Mouse (Mus musculus): ENCODE data around the gene Agtpbp1.
"Not testable (repeated sequence)": the region's sequence is repeated elsewhere in the genome, so short reads cannot be mapped to it uniquely, and the experiment has no call there.

The Agtpbp1 gene

GRCm38 (mm10) chr13:59481484-59481855 is 103.6 kb downstream of the Agtpbp1 start:
- in situ Hi-C loops (cut with MboI, MseI), result loop anchor here (10.0 kb wide), 1 partner anchor 443 kb away; no protein-coding TSS in a partner anchor

- in situ Hi-C loops (cut with MboI, MseI), result loop anchor here (10.0 kb wide), 1 partner anchor 444 kb away; no protein-coding TSS in a partner anchor
These were observed 104.2 kb downstream of the Agtpbp1 start for GRCm38 (mm10) chr13:59480599-59481483.

- in situ Hi-C loops (cut with MboI, MseI), result not testable (repeated sequence)
These were observed 107.1 kb downstream of the Agtpbp1 start for GRCm38 (mm10) chr13:59477928-59478327.

DNA sequence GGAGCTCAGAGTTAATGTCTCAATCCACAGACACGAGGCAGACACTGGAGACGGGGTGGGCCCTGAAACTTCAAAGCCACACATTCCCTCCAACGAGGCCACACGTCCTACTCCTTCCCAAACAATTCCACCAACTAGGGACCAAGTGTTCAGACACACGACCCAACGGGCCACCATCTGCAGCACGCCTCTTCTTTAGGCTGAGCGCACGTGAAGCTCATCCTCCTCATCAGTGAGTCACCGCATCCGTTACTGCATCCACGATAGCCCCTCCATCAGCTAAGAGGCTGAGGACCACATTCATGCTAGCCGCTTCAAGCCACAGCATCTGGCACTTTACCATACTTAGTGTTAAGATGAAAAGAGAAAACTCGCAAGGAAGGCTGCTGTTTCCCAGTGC is 107.6 kb downstream of the Agtpbp1 start:
- in situ Hi-C loops (cut with MboI, MseI), result no loop called here

- in situ Hi-C loops (cut with MboI, MseI), result no loop called here
These were observed 110.1 kb downstream of the Agtpbp1 start for GRCm38 (mm10) chr13:59474973-59475372.

DNA sequence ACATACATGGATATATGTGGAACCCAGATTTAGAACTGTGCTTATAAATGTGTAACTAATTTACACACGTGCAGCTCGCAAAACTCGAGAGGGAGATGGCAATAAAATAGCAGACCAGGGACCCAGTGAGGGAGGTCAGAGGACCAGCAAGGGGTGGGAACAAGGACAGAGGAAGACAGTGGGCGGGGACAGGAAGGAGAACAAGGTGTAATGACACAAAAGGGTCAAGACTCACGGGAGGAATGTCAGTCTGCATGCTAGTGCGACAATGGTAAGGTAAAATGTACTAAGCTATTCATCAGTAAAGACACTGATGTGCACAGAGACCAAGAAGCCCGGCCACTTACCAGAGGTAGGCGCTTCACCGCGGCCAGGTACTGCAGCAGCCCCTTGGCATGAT is 111.7 kb downstream of the Agtpbp1 start:
- in situ Hi-C loops (cut with MboI, MseI), result no loop called here

- in situ Hi-C loops (cut with MboI, MseI), result no loop called here
These were observed 112.8 kb downstream of the Agtpbp1 start for GRCm38 (mm10) chr13:59472222-59472621.

- in situ Hi-C loops (cut with MboI, MseI), result no loop called here
These were observed 115.3 kb downstream of the Agtpbp1 start for GRCm38 (mm10) chr13:59469701-59470100.

- in situ Hi-C loops (cut with MboI, MseI), result no loop called here
These were observed 116.7 kb downstream of the Agtpbp1 start for GRCm38 (mm10) chr13:59468181-59468802.

- in situ Hi-C loops (cut with MboI, MseI), result no loop called here
These were observed 117.4 kb downstream of the Agtpbp1 start for GRCm38 (mm10) chr13:59467591-59467990.

DNA sequence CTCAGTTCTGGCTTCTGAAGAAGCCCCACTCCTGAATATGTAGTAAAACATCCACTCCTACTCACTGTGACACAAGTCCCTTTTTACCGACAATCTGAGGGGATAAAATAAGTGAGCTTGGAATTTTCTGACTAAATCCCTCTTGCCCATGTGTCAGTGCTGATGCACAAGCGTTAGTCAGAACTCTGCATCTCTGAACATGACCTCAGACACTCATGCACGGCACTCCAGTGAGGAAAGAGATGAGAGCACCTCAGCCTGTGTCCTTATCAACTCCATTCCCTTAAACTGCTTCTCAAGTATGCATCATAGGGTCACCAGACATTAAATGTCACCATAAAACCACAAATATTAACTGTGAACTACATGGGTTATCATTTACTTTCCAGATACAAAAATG is 124.1 kb downstream of the Agtpbp1 start:
- in situ Hi-C loops (cut with MboI, MseI), result no loop called here

DNA sequence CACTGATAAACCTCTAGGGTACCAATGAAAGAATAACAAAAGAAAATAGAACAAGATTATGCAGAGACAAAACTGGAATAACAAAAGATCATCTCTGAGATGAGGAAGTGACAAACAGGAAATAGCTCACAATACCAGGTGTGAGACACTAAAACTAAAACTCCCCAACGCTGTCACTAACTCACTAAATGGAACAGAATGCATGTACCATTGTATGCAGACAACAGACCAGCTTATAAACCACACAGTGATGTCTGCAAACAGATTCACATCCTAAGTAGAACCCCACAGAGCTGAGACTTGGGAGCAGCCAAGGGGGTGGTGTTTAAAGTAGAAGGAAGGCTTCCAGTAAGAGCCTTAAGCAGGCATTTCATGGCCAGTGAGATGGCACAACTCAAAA is 128.8 kb downstream of the Agtpbp1 start:
- in situ Hi-C loops (cut with MboI, MseI), result no loop called here

GRCm38 (mm10) chr13:59454001-59454785 is 130.8 kb downstream of the Agtpbp1 start:
- in situ Hi-C loops (cut with MboI, MseI), result no loop called here

DNA sequence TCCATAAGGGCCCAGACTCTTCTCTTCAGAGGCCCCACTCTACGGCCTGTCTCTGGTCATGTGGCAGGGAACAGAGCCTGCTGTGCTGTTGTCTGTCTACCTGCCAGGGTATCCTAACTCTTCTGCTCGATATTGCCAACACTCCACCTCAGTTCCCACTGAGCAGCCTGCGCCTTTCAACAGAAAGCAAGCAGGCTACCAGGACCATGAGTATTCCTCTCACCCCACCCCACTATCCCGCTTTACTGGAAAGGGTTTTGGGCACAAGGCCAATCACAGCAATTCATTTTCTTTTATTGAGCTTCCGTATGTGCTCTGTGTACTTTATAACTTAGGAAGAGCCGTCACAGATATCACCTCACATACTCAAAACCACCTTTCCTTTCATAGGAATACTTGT is 131.4 kb downstream of the Agtpbp1 start:
- in situ Hi-C loops (cut with MboI, MseI), result no loop called here

- in situ Hi-C loops (cut with MboI, MseI), result no loop called here
These were observed 132.0 kb downstream of the Agtpbp1 start for GRCm38 (mm10) chr13:59453045-59453444.

- in situ Hi-C loops (cut with MboI, MseI), result no loop called here
These were observed 134.2 kb downstream of the Agtpbp1 start for GRCm38 (mm10) chr13:59450840-59451239.

GRCm38 (mm10) chr13:59447130-59447529 is 137.9 kb downstream of the Agtpbp1 start:
- in situ Hi-C loops (cut with MboI, MseI), result no loop called here

DNA sequence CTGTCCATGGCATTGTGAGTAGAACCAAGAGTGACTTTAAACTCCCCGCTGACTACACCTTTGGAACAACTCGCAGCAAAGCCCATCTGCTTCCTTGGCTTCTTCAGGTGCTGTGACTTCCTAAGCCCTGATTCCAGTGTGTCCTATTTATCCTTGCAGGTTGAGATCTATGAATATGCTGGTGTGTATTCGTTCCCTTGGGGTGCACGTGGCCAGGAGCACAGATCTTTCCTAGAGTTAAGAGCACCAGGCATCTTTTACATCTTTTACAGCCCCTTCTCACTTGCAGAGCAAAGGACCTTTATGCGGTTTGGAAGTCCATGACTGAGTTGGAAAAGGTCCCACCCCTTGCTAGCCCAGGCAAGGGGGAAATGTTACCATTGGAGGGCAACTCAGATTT is 139.8 kb downstream of the Agtpbp1 start:
- in situ Hi-C loops (cut with MboI, MseI), result no loop called here

DNA sequence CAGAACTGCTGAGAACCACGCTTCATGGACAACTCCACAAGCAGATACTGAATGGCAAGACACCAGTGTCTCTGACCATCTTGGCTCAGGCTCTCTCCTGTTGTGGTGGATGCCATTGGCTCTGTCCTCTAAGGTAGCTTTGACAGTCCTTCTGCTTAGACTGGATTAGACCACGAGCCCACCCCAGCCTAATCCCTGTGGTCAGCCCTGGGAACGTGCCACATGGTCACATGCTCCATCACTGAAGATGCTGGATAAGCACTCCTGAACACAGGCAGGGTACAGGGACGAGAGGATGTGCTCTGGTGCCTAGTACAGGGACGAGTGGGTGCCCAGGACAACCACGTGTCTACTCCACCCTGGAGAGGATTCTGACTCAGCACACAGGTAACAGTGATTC is 140.7 kb downstream of the Agtpbp1 start:
- in situ Hi-C loops (cut with MboI, MseI), result no loop called here

DNA sequence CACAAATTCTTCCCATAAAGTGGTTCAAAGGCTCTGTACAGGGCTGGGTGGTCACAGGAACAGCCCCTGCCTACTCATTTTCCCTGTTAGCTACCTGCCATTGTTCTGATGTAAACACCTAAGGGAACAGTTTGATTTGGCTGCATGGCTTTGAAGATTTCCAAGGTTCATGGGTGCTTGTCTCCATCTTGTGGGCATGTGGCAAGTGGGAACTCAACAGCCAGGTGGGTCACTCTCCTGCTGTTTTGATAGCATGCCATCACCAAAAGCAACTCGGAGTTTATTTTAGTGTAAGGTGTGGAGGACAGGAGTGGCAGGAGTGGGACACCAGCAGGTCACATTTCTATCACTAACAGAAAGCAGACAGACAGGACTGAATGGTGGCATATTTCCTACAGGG is 145.3 kb downstream of the Agtpbp1 start:
- in situ Hi-C loops (cut with MboI, MseI), result no loop called here

- in situ Hi-C loops (cut with MboI, MseI), result no loop called here
These were observed 150.5 kb downstream of the Agtpbp1 start for GRCm38 (mm10) chr13:59434554-59434953.

Data from T-helper 2 cell (primary cell).